Comparison of ENCODE assay signal across 26 mouse cellular contexts in the genomic region with DNA sequence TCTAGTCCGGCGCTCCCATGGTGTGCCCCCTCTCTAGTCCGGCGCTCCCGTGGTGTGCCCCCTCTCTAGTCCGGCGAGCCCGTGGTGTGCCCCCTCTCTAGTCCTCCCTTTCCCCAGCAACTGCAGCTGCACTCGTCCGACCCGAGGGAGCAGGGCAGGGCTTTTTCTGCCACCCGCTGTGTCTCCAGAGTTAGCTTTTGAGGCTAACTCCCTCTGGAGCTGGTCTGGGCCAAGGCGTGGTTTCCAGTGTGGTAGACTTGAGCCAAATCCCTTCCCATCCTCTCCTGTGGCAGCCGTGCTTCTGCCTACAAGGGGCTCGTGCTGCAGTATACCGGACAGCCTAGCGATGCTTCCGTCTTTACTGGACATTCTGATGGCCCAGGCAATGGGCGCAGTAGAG. TPM values are rescaled to one million over a fixed set of nuclear protein-coding genes. Genes with fewer than 3 reads are reported as not detected.
"Had no signal": no experiment of that assay in that cellular context is flagged by ENCODE, and none has a peak within 500 bp of the region (broad histone marks: within the 10 kb centered on the region; RNA-seq: fewer than 3 reads in every experiment).

No protein-coding gene starts in this region.

- H3K27me3 ChIP-seq: midbrain, embryonic 12.5 days; neural tube, embryonic 13.5 days; neural tube, embryonic 15.5 days had no signal

- H3K4me1 ChIP-seq: midbrain, embryonic 12.5 days; neural tube, embryonic 13.5 days; neural tube, embryonic 15.5 days had no signal

- H3K9ac ChIP-seq: lung, embryonic 14.5 days; midbrain, embryonic 12.5 days; neural tube, embryonic 13.5 days; neural tube, embryonic 15.5 days had no signal

- DNase-seq: lung, adult 18-20 months; lung, embryonic 14.5 days; lung, postnatal 10 days; lung, postnatal 4 days; midbrain, embryonic 14.5 days; retina, postnatal 1 day; right cerebral cortex, adult 18-20 months; right cerebral cortex, postnatal 25 days; right cerebral cortex, postnatal 4 days; spleen, adult 18-20 months; thymus, adult 2 months; thymus, postnatal 25 days; thymus, postnatal 4 days had no signal

- ATAC-seq: midbrain, embryonic 16.5 days had no signal

- H3K27ac ChIP-seq: midbrain, embryonic 10.5 days; midbrain, embryonic 12.5 days; neural tube, embryonic 13.5 days; neural tube, embryonic 15.5 days had no signal

- H3K4me3 ChIP-seq: midbrain, embryonic 10.5 days; midbrain, embryonic 12.5 days; myocyte; neural tube, embryonic 13.5 days; neural tube, embryonic 15.5 days had no signal

- H3K4me2 ChIP-seq: lung, embryonic 14.5 days; midbrain, embryonic 12.5 days; neural tube, embryonic 13.5 days; neural tube, embryonic 15.5 days had no signal

RNA-seq across cellular contexts. Expression of gene Trp53tg5, which starts 34.3 kb away (rescaled TPM):
- polyA plus RNA-seq: liver, embryonic 16.5 days; lung, embryonic 14.5 days; lung, embryonic 16.5 days; midbrain, embryonic 10.5 days; midbrain, embryonic 14.5 days; midbrain, embryonic 16.5 days; myocyte; neural tube, embryonic 11.5 days; neural tube, embryonic 13.5 days; neural tube, embryonic 15.5 days; small intestine, adult 2 months; stomach, embryonic 14.5 days; stomach, embryonic 16.5 days; thymus, adult 2 months; urinary bladder, adult 2 months had no signal
